Mouse (Mus musculus) intestine, embryonic 16.5 days (tissue): ENCODE data around the gene Rasgrp2. TPM values are rescaled to one million over a fixed set of nuclear protein-coding genes. Genes with fewer than 3 reads are reported as not detected.

Experiments
- ATAC-seq: fragments of 200-750 bp; cut with Nextera tagmentation; 2 replicates; pipeline ENCODE4 v1.8.0; 2017; ENCODE audit warnings: moderate TSS enrichment, moderate library complexity
- H3K27ac ChIP-seq: fragments of 300-500 bp; sonication (generic); 2 replicates; pipeline ENCODE4 v1.5.1; 2014; ENCODE audit warnings: mild to moderate bottlenecking, low read length
- H3K27me3 ChIP-seq: fragments of 300-500 bp; sonication (generic); replicated peaks from 2 replicates; pipeline ENCODE4 v1.6.1; 2014; ENCODE audit warnings: low read length, control low read depth, mixed read lengths; ENCODE audit not compliant: control insufficient read depth, insufficient read depth
- H3K36me3 ChIP-seq: fragments of 300-500 bp; sonication (generic); 2 replicates; pipeline ENCODE4 v1.6.1; 2014; ENCODE audit warnings: low read length, control low read depth; ENCODE audit not compliant: control insufficient read depth, insufficient read depth
- H3K4me1 ChIP-seq: fragments of 300-500 bp; sonication (generic); 2 replicates; pipeline ENCODE4 v1.6.1; 2014; ENCODE audit warnings: low read length, control low read depth, mixed read lengths; ENCODE audit not compliant: control insufficient read depth, insufficient read depth
- H3K4me2 ChIP-seq: fragments of 300-500 bp; sonication (generic); 2 replicates; pipeline ENCODE4 v1.6.1; 2014; ENCODE audit warnings: low read depth, low read length, control low read depth
- H3K4me3 ChIP-seq: fragments of 300-500 bp; sonication (generic); 2 replicates; pipeline ENCODE4 v1.5.1; 2014; ENCODE audit warnings: mild to moderate bottlenecking, low read length
- H3K9ac ChIP-seq: fragments of 300-500 bp; sonication (generic); 2 replicates; pipeline ENCODE4 v1.6.1; 2014; ENCODE audit warnings: low read depth, low read length
- H3K9me3 ChIP-seq: fragments of 300-500 bp; sonication (generic); 2 replicates; pipeline ENCODE4 v1.6.1; 2016; ENCODE audit warnings: low read length, control low read depth; ENCODE audit not compliant: control insufficient read depth
- WGBS: fragments of 180-500 bp; shearing (Covaris S2); extraction: QIAGEN DNeasy Blood & Tissue Kit; methylation state at CpG from one replicate; pipeline ENCODE4 v1.1.7; 2014; 5-methylcytosine and 5-hydroxymethylcytosine counted together
- polyA plus RNA-seq: library from polyadenylated mRNA; unstranded; fragments of >200 nt; fragmentation: Nextera tagmentation; extraction: Ambion mirVana; gene quantifications from 2 replicates; pipeline ENCODE4 v1.2.1, GENCODE M21; 2015

Gene Rasgrp2
- polyA plus RNA-seq, 1 experiment from 2014 or later, result 47.0 TPM

- Histone ChIP-seq H3K9me3 (no peaks in the 10 kb centered on the region), H3K36me3 (no peaks in the 10 kb centered on the region), H3K9ac (no peak overlapping the region), H3K27me3 (no peaks in the 10 kb centered on the region), H3K27ac (no peak overlapping the region), H3K4me3 (no peak overlapping the region), H3K4me2 (no peak overlapping the region), H3K4me1 (peaks cover 2% of the 10 kb centered on the region; the same call in 1 of the 2 replicates)
- 84% methylated on average over 5 of the region's 5 CpGs for WGBS
- no peak for ATAC-seq
Observed at GRCm38 (mm10) chr19:6409936-6410335, 10.8 kb downstream of the Rasgrp2 start.

- Histone ChIP-seq H3K27ac (no peak overlapping the region), H3K4me3 (no peak overlapping the region), H3K4me1 (peaks cover 10% of the 10 kb centered on the region; the same call in 1 of the 2 replicates), H3K9me3 (no peaks in the 10 kb centered on the region), H3K4me2 (no peak overlapping the region), H3K27me3 (peaks cover 8% of the 10 kb centered on the region), H3K9ac (no peak overlapping the region), H3K36me3 (no peaks in the 10 kb centered on the region)
- ATAC-seq, result no peak
- WGBS, result 54% methylated on average over 14 of the region's 14 CpGs
Observed at GRCm38 (mm10) chr19:6412798-6413197, 13.7 kb downstream of the Rasgrp2 start.

- ATAC-seq, result no peak
- H3K4me1 ChIP-seq, result peaks cover 16% of the 10 kb centered on the region
- WGBS, result 31% methylated on average over 6 of the region's 6 CpGs
Observed at GRCm38 (mm10) chr19:6415454-6415853, 16.3 kb downstream of the Rasgrp2 start.

GRCm38 (mm10) chr19:6416124-6416770, 17.1 kb downstream of the Rasgrp2 start:
- WGBS, result 18% methylated on average over 9 of the region's 9 CpGs
- Histone ChIP-seq H3K4me1 (peaks cover 16% of the 10 kb centered on the region), H3K4me2 (no peak overlapping the region), H3K27ac (no peak overlapping the region), H3K4me3 (no peak overlapping the region), H3K36me3 (no peaks in the 10 kb centered on the region), H3K9me3 (no peaks in the 10 kb centered on the region), H3K9ac (no peak overlapping the region), H3K27me3 (peaks cover 38% of the 10 kb centered on the region)
- no peak for ATAC-seq

More at GRCm38 (mm10) chr19:6415454-6415853, 16.3 kb downstream of the Rasgrp2 start:
- H3K36me3 ChIP-seq, result no peaks in the 10 kb centered on the region
- H3K4me2 ChIP-seq, result no peak overlapping the region
- H3K4me3 ChIP-seq, result no peak overlapping the region
- H3K27ac ChIP-seq, result no peak overlapping the region; the same call in 1 of the 2 replicates
- H3K9ac ChIP-seq, result no peak overlapping the region
- no peaks in the 10 kb centered on the region for H3K9me3 ChIP-seq
- H3K27me3 ChIP-seq, result peaks cover 33% of the 10 kb centered on the region

GRCm38 (mm10) chr19:6416894-6417761, 18.0 kb downstream of the Rasgrp2 start:
- H3K4me3 ChIP-seq, result no peak overlapping the region
- peaks cover 16% of the 10 kb centered on the region for H3K4me1 ChIP-seq
- no peak overlapping the region for H3K27ac ChIP-seq
- no peaks in the 10 kb centered on the region for H3K36me3 ChIP-seq
- H3K4me2 ChIP-seq, result no peak overlapping the region
- H3K27me3 ChIP-seq, result peaks cover 38% of the 10 kb centered on the region
- 58% methylated on average over 12 of the region's 12 CpGs for WGBS
- H3K9me3 ChIP-seq, result no peaks in the 10 kb centered on the region
- no peak for ATAC-seq
- no peak overlapping the region for H3K9ac ChIP-seq

- peak; percentile 89 for ATAC-seq
- H3K4me1 ChIP-seq, result peaks cover 20% of the 10 kb centered on the region
- H3K9me3 ChIP-seq, result no peaks in the 10 kb centered on the region
- no peaks in the 10 kb centered on the region for H3K36me3 ChIP-seq
- H3K9ac ChIP-seq, result peak within 1 kb of the TSS; percentile 63
- H3K27ac ChIP-seq, result no peak within 1 kb of the TSS
- peaks cover 38% of the 10 kb centered on the region for H3K27me3 ChIP-seq
- H3K4me3 ChIP-seq, result peak within 1 kb of the TSS; percentile 57
- peak within 1 kb of the TSS; percentile 98 for H3K4me2 ChIP-seq
- WGBS, result under 1% methylated on average over 46 of the region's 46 CpGs
Observed at GRCm38 (mm10) chr19:6418233-6418879, 19.2 kb downstream of the Rasgrp2 start, which contains the start of gene Nrxn2. Gene Nrxn2, plus strand, starts transcription at chr19:6418731.

- 7% methylated on average over 20 of the region's 23 CpGs for WGBS
- Histone ChIP-seq H3K4me2 (no peak overlapping the region; the same call in 1 of the 2 replicates), H3K27ac (no peak overlapping the region), H3K27me3 (peaks cover 38% of the 10 kb centered on the region), H3K4me1 (peaks cover 20% of the 10 kb centered on the region), H3K9me3 (no peaks in the 10 kb centered on the region), H3K9ac (no peak overlapping the region), H3K4me3 (peak overlapping the region; percentile 57), H3K36me3 (no peaks in the 10 kb centered on the region)
- ATAC-seq, result no peak
Observed at GRCm38 (mm10) chr19:6418984-6419692, 20.0 kb downstream of the Rasgrp2 start.

GRCm38 (mm10) chr19:6419805-6420310, 20.7 kb downstream of the Rasgrp2 start:
- 46% methylated on average over 9 of the region's 9 CpGs for WGBS
- Histone ChIP-seq H3K27me3 (peaks cover 40% of the 10 kb centered on the region), H3K4me3 (no peak overlapping the region)

More at GRCm38 (mm10) chr19:6419805-6420310, 20.7 kb downstream of the Rasgrp2 start:
- ATAC-seq, result no peak
- Histone ChIP-seq H3K9me3 (no peaks in the 10 kb centered on the region), H3K4me1 (peaks cover 20% of the 10 kb centered on the region), H3K4me2 (no peak overlapping the region), H3K9ac (no peak overlapping the region), H3K36me3 (no peaks in the 10 kb centered on the region), H3K27ac (no peak overlapping the region)
